Mouse (Mus musculus) gastrocnemius, postnatal 36 days (tissue): ENCODE data around the gene Bmp4. TPM values are rescaled to one million over a fixed set of nuclear protein-coding genes. Genes with fewer than 3 reads are reported as not detected.

Experiments used
- DNase-seq, 2 experiments: peaks; one replicate each; pipeline ENCODE4 v3.0.0; 2022
- intact Hi-C: fragments of 180-260 bp; cut with DNase I; formaldehyde crosslinking; loops from one replicate; pipeline ENCODE4 v1.15.1; 2025
- long read RNA-seq, 2 experiments: library from polyadenylated mRNA; stranded (forward); transcript quantifications; one replicate each; pipeline ENCODE4 v2.0.0; 2021
- total RNA-seq, 2 experiments: library from RNA; stranded (reverse); gene quantifications; 2 replicates each; pipeline ENCODE4 v1.2.3; 2021

Bmp4 gene
- 1 to 10 TPM; 6.7 to 8.9 TPM for total RNA-seq
- long read RNA-seq, experiment 1, partial matches to known transcripts, result 1 of 1 reads
- long read RNA-seq, experiment 1, other reads (novel, unspliced or antisense), result 0 of 1 reads
- long read RNA-seq, experiment 2, partial matches to known transcripts, result 0 of 4 reads
- long read RNA-seq, experiment 2, other reads (novel, unspliced or antisense), result 2 of 4 reads

DNA sequence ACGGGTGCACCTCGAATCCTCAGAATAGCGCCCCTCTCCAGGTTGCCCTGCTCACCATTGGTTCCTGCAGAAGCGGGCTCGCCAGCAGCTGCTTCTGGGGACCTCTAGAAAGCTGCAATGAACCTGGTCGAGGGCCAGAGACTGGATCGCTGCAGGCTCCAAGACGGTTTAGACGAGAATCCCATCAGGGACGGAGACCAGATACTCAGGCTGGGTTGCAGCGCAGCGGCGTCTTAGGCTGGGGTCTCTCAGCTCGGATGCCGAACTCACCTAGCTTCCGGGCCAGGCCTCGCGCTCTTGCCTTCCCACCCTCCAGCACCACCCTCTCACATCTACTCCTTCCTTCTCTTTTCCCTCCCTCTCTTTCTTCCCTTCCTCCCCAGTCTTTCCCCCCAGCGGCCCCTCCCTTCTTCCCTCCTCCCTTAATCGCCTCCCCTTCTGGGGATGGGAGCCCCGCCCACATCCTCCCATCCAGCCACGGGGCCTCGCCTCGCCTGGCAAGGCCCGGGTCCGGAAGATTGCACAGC lies at the start of gene Bmp4:
TSS of gene Bmp4 (minus strand) at position 421 of the 527 bp plus-strand sequence.
- intact Hi-C loops, result no loop called here
- peak; percentile 44 to 70 for DNase-seq

DNA sequence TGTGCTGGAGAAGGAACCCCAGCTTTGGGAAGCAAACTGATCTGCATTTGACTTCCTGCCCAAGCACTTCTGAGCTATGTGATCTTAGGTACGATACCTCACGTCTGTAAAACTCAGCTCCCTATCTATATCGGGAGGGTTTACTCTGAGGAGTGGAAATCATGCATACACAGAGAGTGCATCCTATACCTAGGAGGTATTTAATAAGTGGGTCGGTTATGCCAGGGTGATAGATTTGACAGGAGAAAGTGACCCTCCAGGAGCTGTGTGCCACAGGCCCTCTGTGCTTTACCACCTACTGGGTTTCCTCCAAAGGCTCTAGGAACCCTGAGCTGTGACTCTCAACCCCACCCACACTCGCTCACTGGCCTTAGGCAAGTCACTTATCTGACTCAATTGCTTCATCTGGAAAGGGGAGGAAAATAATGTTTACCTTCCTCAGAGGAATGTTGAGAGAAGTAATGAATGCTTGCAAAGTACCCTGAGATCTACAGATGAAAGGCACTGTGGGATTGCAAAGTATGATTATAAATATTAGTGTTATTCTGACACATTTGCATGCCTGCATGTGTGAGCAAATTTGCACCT lies 49.1 kb upstream of the Bmp4 start:
- intact Hi-C loops, result no loop called here
- DNase-seq, result no peak

DNA sequence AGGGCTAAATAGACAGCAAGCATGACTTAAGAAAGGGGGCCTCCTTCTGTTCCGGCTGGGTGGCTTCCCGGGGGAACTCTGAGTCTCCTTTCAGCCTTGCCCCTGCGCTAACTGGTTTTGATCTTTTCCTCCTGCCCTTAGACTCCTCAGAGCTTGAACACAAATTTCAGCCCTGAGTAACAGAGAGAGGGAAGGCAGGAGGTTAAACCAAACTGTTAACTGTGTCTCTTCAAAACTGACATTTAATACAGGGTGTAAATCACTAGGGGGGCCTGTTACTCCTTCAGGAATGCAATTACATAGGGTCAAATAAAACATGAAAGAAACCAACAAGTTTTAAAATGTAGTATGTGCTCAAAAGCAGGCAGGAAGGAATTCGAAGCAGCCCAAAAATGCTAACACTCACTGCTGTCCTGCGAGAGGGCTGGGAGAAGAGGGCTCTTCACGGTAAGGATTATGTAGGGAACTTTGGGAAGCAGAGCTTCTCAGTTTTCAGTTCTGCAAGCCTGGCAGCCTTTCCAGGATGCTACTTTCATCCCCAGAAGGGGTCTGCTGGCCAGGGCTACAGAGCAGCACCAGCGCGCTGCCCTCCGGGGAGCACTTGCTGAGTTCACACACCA lies 46.1 kb upstream of the Bmp4 start:
- intact Hi-C loops, result no loop called here
- no peak for DNase-seq

DNA sequence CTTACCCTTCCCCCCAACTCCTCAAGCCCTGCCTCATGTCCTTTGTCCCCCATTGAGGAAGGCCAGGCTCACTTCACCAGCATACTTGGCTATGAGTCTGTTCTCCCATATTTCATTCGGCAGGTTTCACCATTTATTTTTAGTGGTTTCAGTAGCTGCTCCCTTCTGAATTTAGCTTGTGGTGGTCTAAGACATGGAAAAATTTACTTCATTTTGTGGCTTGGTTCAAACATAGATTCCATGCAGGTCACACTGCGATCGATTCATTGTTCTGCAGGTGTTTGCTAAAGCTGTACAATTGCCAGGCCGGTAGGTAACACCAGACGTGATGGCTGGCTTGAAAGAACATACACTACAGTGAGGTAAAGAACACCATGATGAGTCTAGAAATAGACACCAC lies 39.8 kb upstream of the Bmp4 start:
- DNase-seq, result no peak
- intact Hi-C loops, result no loop called here

DNA sequence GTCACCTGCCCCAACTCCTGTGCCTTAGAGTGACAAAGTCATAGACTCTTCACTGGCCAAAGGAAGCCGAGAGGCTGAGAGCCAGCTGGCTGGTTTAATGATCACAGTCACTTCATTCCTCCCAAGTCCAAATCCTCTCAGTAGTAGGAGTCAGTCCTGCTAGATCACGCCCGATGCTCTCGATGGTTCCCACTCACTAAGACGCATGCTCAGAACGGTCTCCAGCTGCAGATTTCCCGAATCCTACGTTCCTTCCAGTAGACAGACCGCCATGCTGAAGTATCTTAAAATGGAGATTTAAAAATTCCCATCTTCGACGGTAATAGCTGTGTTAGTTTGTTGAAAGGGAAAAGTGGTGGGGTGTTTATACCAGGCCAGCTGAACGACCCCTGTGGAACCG lies 36.8 kb upstream of the Bmp4 start:
- intact Hi-C loops, result loop anchor here (5.0 kb wide), 1 partner anchor 1185 kb away; no protein-coding TSS in a partner anchor
- no peak for DNase-seq

DNA sequence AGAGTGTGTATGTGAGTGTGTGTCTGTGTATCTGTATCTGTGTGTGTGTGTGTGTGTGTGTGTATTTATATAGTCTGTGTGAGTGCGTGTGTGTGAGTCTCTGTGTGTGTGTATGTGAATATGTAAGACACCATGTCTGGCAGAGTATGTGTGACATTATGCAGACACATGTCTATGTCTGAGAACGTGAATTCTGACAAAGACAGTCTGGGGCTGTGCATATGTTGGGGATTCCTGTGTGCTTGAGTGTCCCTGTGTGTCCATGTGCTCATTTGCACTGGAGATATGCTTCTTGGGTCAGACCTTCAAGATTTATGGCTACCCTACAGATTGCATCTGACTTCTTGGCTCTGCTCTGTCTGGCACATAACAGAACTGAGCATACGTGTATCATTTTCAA lies 31.4 kb upstream of the Bmp4 start:
- DNase-seq, result no peak
- intact Hi-C loops, result no loop called here

DNA sequence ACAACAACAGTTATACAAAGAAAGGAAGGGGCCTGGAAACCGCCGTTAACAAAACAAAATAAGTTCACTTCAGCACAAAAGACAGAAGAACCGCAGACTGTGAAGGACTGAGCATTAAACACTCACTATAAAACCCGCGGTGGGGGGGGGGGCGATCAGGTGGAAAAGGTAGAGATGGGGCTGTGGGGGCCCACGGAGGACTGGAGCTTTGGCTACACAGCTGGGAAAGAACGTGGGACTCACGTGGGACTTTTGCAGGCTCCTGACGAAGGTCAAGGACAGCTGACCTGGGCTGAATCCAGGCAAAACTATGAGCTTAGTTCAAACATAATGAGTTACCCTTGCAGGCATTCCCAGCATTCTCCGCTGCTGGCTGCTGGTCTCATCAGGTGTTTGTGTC lies 28.8 kb upstream of the Bmp4 start:
- DNase-seq, result no peak
- intact Hi-C loops, result no loop called here

DNA sequence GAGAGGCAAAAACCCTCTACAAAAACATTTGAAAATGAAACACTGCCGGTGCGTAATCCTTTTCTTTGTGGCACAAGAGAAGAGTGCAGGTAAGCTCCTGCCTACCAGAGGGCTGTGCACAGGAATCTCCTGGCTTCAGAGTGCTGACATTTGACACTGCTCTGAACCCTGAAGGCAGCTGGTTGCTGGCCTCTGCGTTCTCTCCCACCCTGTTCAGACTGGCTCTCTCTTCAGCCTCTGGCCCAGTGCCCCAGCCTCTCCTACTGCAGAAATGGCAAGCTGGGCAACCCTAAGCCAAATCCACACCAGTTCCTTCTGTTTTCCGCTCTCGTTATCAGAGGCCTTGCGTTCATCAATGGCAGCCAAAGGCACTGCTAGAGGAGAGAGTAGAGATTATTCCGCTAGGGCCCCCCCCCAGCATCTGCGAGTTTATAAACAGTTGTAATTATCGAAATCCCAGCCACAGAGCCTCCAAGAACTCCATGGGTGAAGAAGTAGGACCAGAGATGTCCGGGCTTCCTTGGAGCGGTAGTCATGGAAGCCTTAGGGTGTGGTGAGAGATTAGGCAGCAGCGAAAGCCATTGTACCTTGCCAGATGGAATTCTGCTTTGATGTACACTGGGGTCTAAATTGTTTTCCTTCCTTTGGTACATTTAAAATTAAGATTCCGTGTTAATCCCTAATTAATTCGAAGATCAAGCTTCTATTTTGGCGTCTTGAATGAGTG lies 28.1 kb upstream of the Bmp4 start:
- intact Hi-C loops, result no loop called here
- peak in 1 of 2 experiments; percentile 15 for DNase-seq

DNA sequence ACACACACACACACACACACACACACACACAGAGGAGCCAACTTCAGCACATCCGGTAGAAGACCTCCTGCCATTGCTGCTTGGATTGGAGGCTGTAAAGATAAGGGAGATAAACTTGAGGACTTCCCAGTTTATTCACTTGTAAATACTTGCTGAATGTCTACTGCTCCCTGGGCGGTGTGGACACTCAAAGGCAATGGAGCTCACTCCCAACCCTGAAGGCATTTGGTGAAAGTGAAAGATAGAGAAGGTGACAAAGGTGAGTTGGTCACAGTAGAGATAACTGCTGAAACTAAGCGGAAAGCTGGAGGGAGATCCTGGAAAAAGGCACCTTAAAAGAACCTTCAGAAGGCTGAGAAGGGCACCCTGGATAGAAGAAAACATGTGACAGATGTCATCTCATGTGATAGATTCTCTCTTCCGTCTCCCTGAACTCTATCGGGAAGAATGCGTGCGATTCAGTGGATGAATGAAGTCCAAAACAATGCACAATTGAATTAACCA lies 22.1 kb upstream of the Bmp4 start:
- intact Hi-C loops, result no loop called here
- no peak for DNase-seq

DNA sequence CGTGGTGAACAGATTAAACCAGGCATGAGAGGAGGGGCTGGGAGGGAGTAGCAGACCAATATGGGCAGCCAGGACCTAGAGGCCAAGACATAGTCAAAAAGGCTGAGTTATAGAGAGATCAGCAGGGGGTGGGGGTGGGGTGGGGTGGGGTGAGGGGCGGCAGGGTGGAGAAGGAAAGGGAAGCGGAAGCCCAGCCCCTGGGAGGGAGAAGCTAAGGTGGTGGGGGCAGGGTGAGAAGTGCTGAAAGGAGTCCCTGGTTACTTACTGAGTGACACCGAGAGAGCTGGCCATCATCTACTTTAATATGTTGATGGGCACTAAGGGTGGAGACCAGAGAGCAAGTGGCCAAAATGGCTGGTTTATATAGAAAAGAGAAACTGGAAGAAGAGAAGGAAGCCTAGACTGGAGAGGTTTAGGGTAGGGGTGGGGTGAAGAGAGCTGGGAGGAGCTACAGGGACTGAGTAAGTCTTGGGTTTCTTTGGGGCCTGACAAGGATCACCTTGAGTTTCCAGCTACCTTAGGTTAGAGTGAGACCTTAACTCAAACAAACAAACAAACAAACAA lies 20.2 kb upstream of the Bmp4 start:
- intact Hi-C loops, result no loop called here
- DNase-seq, result no peak

DNA sequence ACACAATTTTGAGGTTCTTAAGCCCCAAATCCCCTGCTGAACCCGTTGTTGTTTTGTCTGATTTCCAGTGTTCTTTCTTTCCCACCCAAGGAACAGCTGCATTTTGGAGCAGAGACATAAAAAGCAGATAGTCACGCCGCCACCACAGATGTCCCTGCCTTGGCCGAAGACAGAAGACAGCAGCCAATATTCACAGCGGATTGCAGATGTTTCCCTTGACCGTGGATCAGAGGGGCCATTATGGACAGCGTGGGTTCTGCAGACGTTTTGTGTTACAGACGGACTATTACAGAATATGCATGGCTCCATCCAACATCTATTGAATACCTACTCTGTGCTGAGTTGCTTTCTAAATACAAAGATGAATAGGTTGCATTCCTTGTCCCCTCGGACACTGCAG lies 18.5 kb upstream of the Bmp4 start:
- intact Hi-C loops, result no loop called here
- no peak for DNase-seq

DNA sequence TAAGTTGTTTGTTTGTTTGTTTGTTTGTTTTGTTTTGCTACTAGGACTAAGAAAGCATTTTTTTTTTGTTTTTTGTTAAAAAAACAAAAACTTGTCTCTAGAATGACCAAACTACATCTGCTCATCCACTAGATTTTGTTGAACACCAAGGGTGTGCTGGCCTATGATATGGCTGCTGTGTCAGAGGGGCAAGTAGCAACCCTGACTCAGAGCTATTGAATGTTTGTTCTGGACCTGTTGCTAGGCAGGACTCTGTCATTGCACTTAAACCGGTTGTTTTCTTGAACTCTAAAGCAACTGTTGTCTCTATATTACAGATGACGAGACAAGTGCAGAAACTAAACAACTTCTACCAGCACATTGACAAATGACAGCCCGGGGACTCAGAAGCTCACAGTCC lies 17.9 kb upstream of the Bmp4 start:
- intact Hi-C loops, result no loop called here

DNA sequence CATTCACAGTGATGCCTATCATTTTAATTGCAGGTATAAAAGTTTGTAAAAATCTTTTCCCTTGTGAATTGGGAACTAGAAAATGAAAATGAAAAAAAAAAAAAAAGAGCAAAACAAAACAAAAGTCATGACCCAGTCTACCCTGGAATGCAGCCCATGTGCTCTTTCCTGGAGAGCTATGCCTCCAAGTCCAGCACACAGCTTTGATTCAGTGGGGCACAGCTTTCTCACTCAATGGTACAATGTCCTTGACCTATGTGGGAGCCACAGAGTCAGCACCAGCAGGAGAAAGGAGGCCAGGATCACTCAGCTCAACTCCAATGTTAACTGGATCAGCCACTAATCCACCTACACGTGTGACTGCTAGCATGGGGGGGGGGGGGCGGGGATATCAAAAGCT lies 9.5 kb upstream of the Bmp4 start:
- no peak for DNase-seq
- intact Hi-C loops, result no loop called here

More for the DNA sequence above, 17.9 kb upstream of the Bmp4 start:
- DNase-seq, result no peak

DNA sequence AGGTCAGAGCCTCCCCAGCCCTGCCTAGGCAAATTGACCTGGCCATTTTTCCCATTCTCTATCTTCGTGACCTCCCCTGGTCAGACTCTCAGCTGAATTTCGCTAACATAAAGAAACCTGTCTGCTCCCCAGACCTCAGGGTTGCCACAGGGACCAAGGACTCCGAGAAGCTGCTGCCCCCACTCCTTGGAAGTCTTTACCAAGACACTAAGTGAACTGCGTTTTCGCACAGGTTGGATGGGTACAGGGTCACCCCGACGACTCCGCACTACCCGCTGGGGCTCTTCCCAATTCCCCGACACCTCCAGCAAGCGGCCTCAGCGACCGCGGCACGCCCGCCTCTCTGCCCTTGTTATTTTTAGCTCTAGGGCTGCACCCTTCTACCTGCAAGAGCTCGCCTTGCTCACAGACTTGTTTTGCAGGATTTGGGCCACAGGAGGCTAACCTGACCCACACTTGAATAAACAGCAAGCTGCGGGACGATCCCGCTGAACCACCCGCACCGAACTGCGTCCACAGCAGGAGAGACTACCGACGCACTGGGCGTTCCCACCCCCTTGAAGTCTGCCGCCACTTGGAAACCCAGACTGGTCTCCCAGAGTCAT lies 7.7 kb upstream of the Bmp4 start:
- intact Hi-C loops, result no loop called here
- no peak for DNase-seq

DNA sequence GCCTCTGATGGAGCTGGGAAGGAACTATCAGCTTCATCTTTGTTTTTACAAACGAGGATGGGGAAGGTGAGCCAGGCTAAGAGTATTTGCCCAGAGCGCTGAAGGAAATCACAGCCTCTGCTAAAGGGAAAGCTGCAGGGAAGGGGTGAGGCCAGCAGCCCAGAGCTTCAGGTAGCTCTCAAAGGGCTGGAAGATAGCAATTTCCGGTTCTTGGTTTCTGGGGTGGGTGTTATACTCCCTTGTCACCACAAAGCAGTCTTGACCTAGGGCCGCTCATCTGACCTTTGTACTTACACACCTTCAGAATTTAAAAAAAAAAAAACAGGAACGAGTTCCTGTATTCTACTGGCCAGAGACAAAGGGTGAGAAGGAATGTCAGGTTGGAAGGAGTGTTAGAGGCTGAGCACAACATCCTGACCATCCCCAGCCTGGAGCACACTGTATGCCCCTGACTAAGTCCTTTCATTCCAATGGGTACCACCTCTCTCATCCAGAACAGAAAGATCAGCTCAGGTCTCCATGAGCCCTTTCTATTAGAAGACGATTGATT lies 1.2 kb upstream of the Bmp4 start:
- intact Hi-C loops, result no loop called here
- no peak for DNase-seq

DNA sequence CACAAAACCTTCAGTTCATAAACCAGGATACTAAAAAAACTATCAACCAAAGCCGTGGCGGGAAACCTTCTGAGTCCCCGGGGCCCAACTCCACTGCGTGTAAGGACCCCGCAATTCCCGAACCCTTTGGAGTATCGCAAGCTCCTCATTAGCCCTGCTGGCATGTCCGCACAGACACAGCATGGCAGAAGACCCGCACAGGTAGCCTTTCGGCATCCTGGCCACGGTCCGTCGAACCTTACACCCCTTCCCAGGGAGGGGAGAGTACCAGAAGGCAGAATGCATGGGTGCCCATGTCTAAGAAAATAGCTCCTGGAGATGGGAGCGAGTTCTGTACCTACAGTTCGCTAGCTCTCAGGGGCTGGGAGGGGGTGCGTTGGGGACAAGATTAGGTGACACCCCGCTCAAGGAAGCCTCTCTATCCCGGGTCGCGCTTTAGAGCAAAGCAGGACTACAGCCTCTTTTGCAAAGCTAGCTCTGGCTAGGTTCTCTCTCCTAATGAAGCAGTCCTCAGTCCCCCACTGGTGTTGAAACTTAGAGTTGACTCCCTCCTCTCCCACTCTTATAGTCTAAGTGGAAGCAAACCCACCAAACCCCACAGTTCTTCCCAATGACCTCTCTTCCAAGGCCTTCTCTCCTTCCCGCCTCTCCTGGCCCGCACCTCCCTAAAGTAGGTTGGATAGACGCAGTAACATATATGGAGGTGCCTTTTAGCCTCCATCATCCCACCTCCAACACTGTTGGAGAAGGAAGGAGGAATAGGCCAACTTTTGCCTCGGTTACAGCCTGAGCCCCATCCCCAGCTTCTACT lies 826 bp downstream of the Bmp4 start:
- DNase-seq, result no peak
- intact Hi-C loops, result loop anchor here (5.0 to 10.0 kb wide), 2 partner anchors 175 to 392 kb away; no protein-coding TSS in a partner anchor

DNA sequence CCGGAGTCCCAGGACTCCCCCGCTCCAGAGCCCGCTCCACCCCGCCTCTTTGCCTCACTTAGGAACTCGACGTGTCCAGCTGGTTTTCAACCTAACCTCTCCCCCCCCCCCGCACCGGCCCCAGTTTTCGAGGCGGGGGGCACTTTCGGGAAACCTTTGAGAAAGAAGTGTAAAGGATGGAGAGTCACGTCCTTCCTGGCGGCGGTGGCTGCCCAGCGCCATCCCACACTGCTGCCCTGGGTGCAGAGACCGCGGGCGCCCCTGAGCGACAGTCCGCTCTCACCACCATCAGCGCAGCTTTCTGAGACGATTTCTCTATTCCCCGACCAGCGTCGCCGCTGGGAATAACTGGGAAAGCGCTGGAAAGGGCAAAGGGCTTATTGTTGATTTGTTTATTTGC lies 1.8 kb downstream of the Bmp4 start:
- intact Hi-C loops, result loop anchor here (5.0 to 10.0 kb wide), 2 partner anchors 176 to 391 kb away; no protein-coding TSS in a partner anchor
- peak; percentile 29 to 49 for DNase-seq

DNA sequence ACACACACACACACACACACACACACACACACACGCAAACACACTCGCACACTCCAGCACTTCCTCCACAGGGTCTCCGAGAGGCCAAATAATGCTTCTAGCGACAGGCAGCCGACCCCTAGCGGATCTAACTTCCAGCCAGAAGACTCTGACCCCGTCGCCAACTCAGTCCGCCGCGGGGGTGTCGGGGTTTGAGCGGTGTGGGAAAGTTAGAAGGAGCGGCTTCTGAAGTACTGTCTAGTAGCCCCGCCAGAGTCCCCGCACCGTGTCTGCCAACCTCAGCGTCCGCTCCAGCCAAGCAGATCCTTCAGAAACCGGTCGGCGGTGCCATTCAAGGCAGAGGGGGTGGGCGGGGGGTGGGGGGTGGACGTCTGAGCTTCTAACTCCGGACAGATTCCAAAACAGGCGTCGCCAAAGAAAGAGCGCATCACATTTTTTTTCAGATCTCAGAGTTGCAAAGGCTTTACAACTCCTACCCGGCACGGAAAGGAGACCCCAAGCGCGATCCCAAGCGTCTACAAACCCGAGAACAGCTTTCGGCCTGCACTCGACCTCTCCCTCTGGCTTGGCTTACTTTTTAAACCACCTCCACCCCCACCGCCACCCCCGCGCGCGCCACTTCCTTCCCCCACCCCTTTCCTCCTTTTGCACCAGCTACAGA lies 2.5 kb downstream of the Bmp4 start:
- peak; percentile 36 to 52 for DNase-seq
- intact Hi-C loops, result loop anchor here (5.0 to 10.0 kb wide), 2 partner anchors 177 to 391 kb away; no protein-coding TSS in a partner anchor

DNA sequence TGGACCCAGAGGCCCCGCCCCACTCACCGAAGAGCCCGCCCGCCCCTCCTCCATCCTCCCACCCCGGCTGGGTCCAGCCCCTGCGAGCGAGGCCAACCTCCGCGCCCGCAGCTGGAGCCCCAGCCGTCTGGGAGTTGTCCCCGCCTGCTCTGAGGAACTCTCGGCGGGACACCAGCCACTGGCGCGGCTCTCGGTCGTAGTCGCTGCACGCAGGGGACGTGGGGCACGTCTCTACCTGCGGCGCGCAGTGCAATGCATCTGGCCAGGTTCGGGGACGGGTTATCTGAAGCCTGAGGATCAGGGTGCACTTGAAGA lies 3.2 kb downstream of the Bmp4 start:
- peak; percentile 78 to 83 for DNase-seq
- intact Hi-C loops, result loop anchor here (5.0 to 10.0 kb wide), 2 partner anchors 177 to 390 kb away; no protein-coding TSS in a partner anchor
